Mouse (Mus musculus) myocyte (in vitro differentiated cells): ENCODE results near the gene Lypd6b.

Experiments used
- CEBPB ChIP-seq: IDR thresholded peaks from 2 replicates; pipeline ENCODE4 v1.6.1; 2011; ENCODE audit warnings: mild to moderate bottlenecking, moderate library complexity; ENCODE audit not compliant: poor library complexity, insufficient read depth, severe bottlenecking
- E2F4 ChIP-seq: IDR thresholded peaks from one replicate; pipeline ENCODE4 v1.6.1; 2011; ENCODE audit warnings: mild to moderate bottlenecking, control low read depth, moderate library complexity; ENCODE audit not compliant: insufficient read depth
- MAX ChIP-seq: IDR thresholded peaks from one replicate; pipeline ENCODE4 v1.6.1; 2011; ENCODE audit warnings: low read depth, mild to moderate bottlenecking, control low read depth
- MYOD1 ChIP-seq, 3 experiments: IDR thresholded peaks; one replicate each; pipeline ENCODE4 v1.6.1; 2011; ENCODE audit warnings: control low read depth in 2 of 3, low read depth in 2 of 3, mild to moderate bottlenecking in 2 of 3, moderate library complexity in 1 of 3; ENCODE audit not compliant: insufficient read length in 2 of 3, control insufficient read depth in 1 of 3
- MYOG ChIP-seq, 3 experiments: IDR thresholded peaks; one replicate each; pipeline ENCODE4 v1.6.1; 2011; ENCODE audit warnings: control low read depth in 2 of 3, low read depth in 2 of 3, mild to moderate bottlenecking in 2 of 3; ENCODE audit not compliant: insufficient read length in 2 of 3, control insufficient read depth in 1 of 3, insufficient read depth in 1 of 3
- POLR2A ChIP-seq: IDR thresholded peaks from one replicate; pipeline ENCODE4 v1.6.1; 2011; ENCODE audit warnings: low read depth, mild to moderate bottlenecking, control low read depth, moderate library complexity; ENCODE audit not compliant: insufficient read length
- POLR2AphosphoS2 ChIP-seq: IDR thresholded peaks from one replicate; pipeline ENCODE4 v1.6.1; 2011; ENCODE audit warnings: low read depth, control low read depth; ENCODE audit not compliant: insufficient read length
- REST ChIP-seq: IDR thresholded peaks from one replicate; pipeline ENCODE4 v1.6.1; 2011; ENCODE audit warnings: mild to moderate bottlenecking, control low read depth, moderate library complexity; ENCODE audit not compliant: insufficient read depth, insufficient read length
- SRF ChIP-seq: IDR thresholded peaks from one replicate; pipeline ENCODE4 v1.6.1; 2011; ENCODE audit warnings: low read depth; ENCODE audit not compliant: control insufficient read depth, insufficient read length
- TCF12 ChIP-seq: IDR thresholded peaks from one replicate; pipeline ENCODE4 v1.6.1; 2011; ENCODE audit warnings: mild to moderate bottlenecking, control low read depth; ENCODE audit not compliant: poor library complexity, insufficient read depth, severe bottlenecking
- TCF3 ChIP-seq: IDR thresholded peaks from one replicate; pipeline ENCODE4 v1.6.1; 2011; ENCODE audit warnings: low read depth, control low read depth; ENCODE audit not compliant: insufficient read length
- USF1 ChIP-seq: IDR thresholded peaks from one replicate; pipeline ENCODE4 v1.6.1; 2011; ENCODE audit warnings: low read depth, mild to moderate bottlenecking, control low read depth, moderate library complexity

DNA sequence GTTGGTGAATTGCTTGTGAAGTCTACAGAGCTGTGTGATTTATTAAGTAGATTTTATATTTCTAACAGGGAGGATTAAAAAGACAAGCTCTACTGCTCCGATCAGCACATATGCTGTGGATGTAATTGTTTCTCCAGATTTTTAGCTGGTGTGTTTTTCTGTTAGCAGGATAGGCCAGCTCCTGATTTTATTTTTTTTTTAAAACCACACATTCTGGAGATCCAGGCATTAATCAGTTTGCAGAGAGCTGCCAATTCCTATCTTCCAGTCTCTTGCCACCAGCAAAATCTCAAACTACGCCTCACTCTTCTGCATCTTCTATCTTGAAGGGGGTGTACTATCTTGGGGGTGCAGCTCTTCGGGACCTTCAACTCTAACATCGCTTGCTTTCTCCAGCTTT lies 130.6 kb downstream of the Lypd6b start:
- TF ChIP-seq POLR2A (no peak), POLR2AphosphoS2 (no peak), USF1 (no peak), E2F4 (no peak), MYOG (IDR thresholded peaks at IDR 0.05; ENCODE audit: control insufficient read depth in 1 of 3, insufficient read depth in 1 of 3, insufficient read length in 2 of 3, low read depth in 2 of 3) (no peak), TCF12 (no peak), CEBPB (no peak), MAX (no peak), TCF3 (no peak), SRF (no peak), MYOD1 (IDR thresholded peaks at IDR 0.05; ENCODE audit: control insufficient read depth in 1 of 3, insufficient read length in 2 of 3, low read depth in 2 of 3) (no peak), REST (no peak)
